Mouse (Mus musculus) MEL-GATA-1-ER (cell line): ENCODE data around the gene Gm13889.

ENCODE experiments used
- DNase-seq: peaks from one replicate; pipeline ENCODE4 v3.0.0-alpha.2; 2012; ENCODE audit warnings: low read depth; ENCODE audit errors: extremely low read depth

Gene Gm13889

DNA sequence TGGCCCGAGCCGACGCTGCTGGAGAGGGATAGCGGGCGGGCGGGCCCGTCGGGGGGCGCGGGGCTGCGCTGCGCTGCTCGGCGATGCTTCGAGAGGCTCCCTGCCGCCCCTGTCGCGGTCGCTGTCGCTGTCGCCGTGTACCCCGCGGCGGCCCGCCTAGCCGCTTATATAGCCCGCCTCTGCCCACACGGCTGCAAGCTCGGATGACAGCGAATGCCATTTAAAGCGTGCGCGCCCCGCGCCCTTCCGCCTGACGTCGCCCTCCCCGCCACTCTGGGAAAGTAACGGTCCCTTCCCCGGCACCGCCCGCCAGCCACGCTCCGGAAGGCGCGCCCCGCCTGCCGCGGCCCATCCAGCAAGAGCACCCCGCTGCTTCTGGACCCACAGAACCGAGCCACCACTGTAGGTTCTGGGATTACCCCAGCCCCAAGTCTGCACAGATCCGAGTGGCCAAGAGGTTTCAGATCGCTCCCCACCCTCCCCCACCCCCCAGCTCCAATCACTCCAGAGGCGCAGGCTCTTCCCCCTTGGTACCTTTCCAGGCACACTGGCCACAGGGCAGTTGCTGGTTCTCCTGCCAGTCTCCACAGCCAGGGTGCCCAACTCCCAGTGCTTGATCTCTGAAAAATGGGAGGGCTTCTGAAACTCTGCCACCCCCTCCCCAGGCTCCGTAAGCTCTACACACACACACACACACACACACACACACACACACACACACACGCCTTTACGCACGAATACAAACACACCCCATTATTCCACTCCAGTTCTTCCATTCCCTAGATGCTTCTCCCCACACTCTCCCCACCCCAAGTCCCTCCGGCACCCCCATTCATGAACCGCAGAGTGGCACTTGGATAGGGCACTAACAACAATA lies at the start of gene Gm13889:
Gene Gm13889, minus strand, starts transcription at position 294 of the 877 bp plus-strand sequence.
- no peak for DNase-seq

DNA sequence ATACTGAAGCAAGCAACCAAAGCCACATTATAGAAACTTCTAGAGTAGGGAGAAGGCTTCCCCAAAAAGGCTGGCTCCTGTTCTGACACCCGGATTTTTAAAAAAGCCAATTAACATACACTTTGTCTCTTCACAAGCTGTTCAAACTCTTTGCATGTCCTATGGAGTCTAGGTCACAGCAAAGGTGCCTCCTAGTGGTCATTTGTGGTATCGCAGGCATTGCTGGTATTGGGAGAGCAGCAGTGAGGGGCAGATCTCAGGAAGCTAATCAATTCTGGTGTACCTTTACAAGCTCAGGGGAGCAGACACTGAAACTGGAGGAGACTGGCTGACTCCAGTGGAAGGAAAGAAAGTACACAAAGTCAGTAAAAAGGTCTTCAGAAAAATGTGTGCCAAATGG lies 45.3 kb upstream of the Gm13889 start:
- DNase-seq = peak; percentile 36

DNA sequence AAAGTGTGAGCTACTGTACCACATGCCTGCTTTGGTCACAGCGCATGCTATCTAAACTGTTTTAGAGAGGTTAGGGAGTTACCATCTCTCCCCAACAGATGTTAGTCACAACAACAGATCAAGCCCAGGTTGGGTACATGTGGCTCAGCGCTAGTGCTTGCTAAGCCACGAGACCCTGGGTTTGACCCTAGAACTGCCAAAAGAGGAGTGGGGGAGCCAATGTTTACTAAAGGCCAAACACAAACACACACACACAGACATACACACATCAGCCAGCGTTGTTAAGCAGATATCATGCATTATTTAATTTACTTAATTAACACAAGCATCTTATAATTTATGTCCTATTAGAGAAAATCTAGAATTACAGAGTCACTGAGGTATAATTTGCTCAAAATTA lies 44.9 kb upstream of the Gm13889 start:
- DNase-seq = no peak

DNA sequence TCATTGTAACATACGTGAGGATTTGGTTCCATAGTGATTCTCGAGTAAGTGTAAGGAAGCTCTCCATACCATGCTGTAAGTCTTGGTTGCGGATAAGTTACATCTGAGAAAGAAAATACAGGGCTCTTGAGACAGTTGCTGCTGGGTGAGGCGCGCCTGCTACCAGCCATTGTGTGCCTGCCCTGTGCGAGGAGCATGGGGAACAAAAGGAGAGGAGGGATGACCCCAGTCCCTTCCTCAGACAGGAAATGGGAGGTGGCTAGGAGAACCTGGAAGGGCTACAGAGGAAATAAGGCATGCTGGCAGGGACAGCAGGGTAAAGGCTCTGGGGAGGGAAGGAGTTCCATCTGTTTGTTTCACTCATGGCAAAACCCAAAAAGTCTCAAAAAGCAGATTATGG lies 44.4 kb upstream of the Gm13889 start:
- DNase-seq = no peak

DNA sequence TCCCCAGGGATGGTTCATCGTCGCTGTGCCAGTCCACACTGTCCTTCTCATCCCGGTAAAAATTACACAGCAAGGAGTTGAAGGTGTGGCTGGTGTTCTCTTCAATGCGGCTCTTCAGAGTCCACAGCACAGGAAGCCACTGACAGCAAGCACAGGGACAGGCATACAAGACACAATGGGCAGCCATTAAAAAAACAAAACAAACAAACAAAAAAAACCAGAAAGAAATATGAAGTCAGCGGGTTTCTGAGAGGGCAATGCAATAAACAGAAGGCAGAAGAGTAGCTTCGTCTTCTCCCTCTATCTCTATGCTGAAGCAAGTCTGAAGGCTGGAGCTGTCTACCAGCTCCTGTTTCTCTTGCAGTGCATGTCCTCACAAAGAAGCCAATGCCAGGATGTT lies 39.3 kb upstream of the Gm13889 start, which contains the start of gene Gm27027:
Gene Gm27027, minus strand, starts transcription at position 101 of the 400 bp plus-strand sequence.
- no peak for DNase-seq

DNA sequence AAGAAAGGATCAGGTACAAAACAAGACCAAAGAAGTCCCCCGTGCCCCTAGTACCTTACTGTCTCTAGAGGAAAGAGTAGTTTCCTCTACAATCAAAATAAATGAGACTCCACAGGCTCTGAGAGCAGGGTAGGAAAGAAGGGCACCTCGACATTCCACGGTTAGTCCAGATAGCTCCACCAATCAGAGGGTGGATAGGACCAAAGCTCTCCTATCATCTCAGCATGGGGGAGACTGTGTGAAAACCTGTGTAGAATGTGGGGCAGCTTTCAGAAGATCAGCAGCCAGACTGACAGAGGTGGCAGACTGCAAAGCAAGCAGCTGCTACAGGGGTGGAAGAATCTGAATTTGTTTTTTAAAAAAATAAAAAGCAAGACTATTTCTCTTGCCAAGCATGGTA lies 35.8 kb upstream of the Gm13889 start:
- DNase-seq = no peak

DNA sequence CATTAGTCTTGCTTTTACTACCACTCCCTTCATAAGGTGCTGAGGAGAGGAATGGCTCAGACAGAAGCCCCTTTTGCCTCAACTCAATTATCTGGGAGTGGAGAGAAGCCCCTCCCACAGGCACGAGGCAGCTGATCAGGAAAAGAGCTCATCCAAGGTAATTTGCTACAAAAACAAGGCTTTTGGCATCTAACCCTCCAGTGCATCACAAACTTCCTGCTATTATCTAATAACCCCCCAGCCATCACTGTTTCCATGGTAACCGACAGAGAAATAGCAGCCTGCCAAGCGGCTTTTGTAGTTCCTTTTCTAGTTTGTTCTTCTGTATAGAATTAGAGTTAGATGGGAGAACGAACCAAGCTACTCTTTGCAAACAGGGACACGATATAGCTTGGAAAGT lies 35.3 kb upstream of the Gm13889 start:
- DNase-seq = peak; percentile 62

DNA sequence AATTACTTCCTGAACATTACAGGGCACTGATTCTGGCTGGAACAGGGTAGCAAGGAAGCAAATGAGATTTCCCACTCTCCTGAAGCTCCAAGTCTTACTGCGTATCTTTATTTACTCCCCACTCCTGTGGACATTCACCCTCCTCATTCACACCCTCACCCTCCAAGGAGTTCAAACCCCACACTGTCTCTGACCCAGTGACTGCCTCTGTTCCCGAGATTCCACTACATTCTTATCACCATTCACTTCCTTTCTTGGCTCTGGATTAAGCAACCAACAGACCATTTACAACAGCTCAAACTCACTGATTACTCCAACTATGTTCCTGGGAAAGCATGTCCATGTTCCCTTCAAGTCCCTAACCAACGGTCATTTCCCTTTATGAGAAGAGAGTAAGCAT lies 34.3 kb upstream of the Gm13889 start:
- DNase-seq = no peak

DNA sequence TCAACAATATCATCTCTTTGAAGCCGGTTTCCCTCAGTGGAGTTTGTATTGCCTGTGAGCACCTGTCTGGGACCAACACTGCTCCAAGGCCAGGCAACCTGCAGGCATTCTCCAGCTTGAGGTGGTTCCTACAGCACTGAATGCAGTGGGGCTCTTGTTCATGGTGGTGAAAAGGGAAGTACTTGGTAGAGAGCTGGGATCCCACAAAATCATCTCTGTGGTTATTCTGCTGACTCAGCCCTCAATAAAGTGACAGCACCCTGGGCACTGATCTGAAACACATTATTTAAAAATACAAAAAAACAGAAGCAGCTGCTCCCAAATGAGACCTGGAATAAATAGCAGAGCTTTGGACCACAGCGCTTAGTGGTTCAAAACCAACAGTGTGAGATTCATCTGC lies 31.4 kb upstream of the Gm13889 start:
- DNase-seq = peak; percentile 58

DNA sequence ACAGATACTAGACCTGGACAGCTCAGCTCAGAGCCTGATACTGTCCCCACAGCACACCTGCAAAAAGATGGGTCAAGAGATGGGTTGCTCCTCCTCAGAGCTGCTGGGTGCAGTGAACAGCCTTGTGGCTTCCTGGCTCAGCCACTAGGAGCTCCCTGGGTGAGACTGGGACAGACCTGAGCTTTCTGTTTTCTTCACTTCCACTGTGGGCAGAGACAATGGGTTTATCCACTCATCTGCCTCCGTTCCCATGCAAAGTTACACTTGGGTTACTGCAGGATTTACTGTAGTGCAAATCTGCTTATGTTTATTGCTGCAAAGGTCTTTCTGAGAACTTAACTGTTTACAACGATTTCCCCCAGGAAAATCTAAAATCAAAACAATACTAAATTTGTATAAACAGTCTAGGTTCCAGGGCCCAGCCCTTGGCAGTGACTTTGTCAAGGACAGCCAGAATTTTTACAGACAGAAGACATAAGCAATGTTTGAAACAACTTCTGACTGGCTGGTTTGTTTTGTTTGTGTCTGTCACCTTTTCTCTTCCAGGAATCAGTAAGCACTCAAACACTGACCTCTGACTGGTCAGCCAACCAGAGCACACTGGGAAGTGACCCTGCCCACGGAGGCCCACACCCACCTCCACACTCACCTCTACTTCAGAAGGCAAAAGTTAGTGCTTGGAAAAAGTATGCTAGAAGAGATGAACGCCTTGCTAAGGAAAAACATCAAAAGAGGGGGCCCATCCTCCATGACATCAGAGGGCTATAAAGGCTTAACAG lies 25.6 kb upstream of the Gm13889 start:
- DNase-seq = no peak

DNA sequence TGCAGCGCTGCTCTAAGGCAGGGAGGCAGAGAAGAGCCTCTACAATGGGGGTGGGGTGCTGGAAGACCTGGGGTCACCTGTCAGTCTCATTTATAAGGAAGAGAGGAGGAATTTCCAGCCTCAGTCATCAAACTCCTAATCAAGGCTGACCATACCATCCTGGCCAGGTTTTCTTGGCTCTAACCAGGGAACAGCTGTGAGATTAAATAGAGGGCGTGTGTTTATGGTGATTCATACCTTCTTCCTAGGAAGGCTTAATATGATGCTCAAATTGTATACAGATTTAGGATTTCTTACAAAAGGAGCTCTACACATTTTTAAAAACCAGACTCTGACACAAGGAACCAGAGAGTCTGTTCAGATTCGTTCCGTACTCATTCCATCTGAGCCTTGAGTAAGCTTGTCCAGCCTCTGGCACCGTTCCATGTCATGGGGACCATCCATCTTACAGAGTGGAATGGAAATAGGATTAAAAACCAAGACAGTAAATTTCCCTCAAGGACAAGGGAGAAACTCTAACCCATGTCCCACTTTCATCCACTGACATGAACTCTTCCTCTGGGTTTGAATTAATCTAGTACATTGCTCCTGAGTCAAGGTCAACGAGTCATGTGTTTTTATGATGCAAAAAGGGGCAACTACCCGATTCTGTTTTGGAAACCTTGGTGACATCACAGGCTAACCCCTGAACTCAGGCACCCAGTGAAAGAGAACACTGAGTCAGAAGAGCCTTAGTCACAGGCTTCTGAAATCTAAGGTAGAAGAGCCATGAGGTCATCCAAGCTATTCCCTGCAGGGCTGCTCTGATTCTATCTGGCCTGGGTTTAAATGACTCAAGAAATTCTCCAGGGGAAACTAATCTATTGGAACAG lies 22.5 kb upstream of the Gm13889 start:
- no peak for DNase-seq

DNA sequence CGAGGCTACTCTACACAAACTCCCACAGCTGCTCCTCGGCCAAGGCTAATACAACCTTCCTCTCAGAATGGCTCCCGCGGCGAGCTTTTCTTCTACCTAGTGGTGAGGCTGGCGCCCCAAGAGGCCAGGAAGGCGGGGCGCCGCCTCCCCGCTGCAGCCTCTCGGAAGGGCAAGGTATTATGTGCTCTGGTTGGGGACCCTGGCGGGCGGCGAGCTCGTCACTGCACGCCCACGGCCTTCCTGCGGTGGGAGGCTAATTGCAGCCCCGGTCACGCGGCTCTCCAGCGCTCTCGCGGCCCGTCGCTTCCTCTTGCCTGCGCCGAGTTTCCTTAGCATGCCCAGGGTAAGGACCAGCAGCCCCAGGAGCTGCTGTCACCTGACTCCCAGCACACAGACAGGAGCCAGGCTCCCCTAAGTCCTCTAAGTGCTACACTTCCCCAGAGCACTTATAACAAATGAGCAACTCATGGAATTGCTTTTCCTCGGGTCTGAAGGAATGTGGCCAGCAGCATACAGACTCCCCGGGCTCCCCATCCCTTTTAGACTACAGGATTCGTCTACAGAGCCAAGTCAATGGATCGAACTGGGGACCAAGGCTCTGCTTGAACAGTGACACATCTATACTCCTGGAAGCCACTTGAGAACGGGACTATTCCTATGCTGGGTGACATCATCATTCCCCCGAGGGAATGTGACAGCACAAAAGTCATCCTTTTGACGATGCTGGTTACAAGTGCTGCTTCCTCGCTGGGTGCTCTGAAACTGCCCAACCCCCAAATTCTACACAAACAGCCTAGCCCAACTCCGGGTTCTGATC lies 19.6 kb upstream of the Gm13889 start:
- DNase-seq = no peak

DNA sequence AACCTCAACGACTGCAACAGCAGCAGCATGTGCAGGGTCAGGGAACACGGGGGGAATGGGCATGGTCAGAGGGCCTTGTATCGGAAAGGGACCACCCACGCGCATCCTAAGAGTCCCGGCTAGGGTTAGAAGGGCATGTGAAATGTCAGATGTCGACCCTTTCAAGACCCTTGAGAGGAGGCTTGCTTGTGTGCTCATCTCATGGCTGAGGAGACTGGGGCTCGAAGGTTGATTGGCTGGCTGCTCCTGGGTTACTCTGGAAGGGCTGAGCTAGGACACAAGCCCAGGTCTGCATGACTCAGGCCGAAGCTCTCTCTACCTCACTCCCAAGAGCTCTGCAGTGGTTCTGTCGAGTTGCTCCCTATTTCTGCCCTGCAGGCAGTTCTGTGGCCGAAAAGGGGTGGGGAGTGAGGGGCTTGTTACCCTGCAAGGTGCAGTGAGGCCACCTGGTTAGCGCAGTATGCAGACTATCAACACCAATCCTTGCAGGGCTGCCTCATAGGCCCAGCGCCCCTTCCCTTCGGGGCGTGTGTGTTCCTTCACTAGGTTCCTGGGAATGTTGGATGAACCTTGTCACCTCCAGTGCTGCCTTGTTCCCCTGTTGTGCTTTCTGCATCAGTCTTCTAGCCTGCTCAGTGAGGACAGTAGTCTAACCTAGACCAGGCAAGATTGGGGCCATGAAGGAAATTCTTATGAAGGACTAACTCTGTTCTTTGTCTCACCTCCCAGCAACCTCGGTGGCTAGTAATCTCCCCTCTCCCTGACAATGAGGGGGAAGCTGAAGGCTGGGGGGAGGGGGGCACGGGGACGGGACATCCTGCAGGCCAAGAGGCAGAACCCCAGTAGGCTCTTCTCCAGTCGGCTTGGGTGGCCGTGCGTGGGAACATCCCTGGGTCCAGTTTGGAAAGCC lies 18.8 kb upstream of the Gm13889 start:
- no peak for DNase-seq

DNA sequence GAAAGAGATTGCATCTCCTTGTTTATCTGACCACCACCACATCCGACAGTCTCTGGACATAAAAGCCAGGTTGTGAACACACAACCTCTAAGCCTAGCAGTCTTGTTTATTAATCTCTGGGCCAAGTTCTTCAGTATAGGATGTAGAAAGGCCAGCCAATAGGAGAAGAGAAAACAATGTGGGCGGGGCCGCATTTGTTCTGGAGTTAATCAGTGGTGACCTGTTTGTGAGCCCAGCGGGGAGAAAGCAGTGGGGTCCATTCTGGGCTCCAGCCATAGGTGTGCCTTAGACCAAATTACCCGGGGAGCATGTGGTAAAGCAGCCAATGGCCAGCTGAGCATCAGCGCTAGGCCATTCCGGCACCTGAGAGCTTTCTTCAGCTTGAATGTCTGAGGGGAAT lies 18.0 kb upstream of the Gm13889 start:
- DNase-seq = no peak

DNA sequence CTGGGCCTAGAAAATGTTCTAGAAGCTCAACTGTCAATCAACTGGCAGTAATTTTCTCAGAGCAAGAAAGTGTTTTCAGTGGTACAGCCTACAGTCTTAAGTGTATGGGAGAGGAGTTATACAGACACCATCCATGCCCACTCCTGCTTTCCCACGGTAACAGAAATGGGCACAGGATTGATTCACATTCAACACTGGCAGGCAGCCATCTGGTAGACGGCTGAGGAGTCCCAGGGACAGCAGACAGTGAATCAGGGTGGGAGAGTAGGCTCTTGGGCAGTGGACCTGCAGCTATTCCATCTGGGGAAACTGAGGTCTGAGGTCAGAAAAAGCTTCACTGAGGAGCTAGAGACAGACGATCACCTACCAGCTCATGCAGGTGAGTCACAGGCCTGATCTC lies 14.6 kb upstream of the Gm13889 start:
- DNase-seq = no peak

DNA sequence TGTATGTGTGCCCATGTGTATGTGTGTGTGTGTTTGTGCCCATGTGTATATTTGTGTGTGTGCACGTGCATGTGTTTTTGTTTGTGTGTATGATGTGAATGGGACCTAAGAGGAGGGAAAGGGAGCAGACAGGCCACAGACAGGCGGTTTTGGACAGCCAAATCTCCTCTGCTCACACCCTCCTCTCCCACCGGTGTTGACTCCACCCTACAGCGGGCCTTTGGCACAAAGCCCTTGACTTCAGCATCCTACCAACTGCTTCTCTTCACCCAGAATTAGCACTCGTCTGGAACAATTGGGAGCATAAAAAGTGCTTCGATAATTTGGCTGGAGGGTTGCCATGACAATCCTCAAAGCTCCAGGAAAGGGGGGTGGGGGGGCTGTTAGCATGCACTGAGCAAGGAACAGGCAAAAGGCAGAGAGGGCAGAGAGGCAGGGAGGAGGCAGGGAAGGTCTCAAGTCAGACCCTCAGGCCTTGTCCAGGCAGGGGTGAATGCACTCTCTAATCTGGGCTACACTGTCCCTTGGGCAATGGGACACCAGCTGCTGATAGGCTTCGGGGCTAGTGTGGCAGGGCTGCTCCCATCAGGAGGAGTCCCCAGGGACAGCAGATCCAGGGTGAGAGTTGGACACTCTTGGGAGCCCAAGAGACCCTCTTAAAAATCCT lies 7.6 kb upstream of the Gm13889 start:
- DNase-seq = no peak

DNA sequence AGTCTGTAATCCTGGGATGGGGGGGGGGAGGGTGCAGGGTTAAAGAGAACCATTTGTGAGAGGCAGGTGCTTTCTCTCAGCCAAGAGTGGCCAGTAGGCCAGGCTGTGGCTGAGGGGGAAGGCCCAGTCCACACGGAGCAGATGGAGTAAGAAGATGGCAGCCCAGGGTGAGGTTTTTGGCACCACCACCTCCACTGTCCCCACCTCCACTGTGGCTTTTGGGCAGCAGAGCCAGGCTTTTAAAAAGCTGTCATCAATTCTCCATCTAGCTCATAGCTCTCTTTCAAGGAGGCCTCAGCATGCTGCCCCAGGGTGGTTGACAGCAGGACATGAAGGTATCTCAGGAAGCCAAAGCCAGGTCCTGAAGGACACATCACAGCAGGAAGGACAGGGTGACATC lies 6.8 kb upstream of the Gm13889 start:
- DNase-seq = no peak

DNA sequence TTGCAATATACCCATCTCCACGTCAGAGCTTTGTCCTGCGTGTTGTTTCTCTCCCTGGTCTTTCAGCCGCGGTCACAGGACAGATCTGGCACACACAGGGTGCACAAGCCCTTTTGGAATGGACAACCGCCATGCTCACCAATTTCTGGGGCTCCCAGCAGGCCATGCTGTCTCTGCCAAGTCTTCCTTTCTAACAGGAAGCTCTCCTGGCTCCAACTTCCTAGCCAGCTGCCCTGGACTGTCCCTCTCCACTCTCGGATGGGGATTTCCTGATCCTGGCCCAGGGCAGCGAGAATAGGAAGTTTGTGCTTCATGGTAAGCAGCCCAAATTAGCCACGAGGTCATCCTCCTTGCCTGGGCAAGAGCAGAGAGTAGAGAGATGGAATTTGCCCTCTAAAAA lies 4.7 kb upstream of the Gm13889 start:
- no peak for DNase-seq

DNA sequence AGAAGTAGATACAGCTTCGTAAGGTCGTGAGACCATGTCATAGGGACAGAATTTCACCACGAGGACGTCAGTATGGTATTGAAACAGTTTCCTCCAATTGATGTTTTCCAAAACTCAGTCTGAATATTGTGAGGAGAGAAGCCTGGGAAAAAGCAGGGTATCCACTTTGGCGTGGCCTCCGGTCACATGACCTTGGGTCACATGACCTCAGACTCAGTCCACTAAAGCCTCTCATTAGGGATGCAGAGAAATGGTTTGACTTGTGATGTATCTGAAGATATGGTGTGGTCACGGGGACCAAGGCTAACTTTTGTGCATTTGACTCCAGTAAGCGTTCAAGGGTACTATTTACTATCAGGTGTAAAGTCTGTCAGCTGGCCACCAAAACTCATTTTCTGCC lies 2.3 kb upstream of the Gm13889 start:
- DNase-seq = no peak
